Mouse (Mus musculus): ENCODE results near the gene Polr1a. TPM values are rescaled to one million over a fixed set of nuclear protein-coding genes. Genes with fewer than 3 reads are reported as not detected.

The Polr1a gene
- polyA plus RNA-seq (2012; rRNA removed), result 15.0 and 20.4 TPM in 2 replicates

DNA sequence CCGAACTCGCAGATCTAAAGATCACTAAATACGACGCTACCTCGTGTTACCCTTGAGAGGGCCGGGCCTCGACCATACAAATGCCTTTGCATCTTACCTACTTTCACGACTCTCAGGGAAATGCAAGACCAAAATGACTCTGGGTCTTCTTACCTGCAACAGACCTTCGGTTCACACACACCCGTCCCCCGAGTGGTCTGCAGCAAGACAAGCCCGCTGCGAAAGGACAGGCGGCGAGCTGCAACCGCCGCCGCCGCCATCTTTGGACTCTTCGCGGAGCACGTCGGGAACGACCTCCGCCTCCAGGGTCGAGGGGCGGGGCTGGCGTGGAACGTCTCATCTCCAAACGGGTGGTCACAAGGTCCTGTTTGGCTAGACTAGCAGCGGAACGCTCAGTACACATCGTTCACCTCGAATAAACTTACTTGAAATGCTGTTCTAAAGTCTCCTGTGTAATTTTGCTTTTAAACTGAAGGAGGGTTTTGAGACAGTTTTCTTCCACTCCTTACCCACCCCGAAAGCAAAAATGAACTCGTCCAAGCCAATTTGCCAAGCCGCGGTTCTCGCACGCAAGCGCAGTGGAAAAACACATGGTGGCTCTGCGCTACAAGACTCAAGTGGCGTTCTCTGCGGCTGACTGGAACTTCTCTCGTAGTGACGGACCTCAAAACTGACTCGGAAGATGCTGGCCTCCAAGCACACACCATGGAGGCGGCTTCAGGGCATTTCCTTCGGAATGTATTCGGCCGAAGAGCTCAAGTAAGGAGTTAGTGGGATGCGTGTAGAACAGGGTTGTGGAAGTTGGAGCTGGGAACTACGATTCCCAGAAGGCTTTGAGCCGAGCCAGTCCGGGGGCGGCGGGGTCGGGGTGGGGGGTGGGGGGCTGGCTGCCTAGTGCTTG, at the start of gene Polr1a, which contains the start of gene Ptcd3:
Gene Polr1a (plus strand): TSS at position 573 of the 901 bp plus-strand sequence.
Gene Ptcd3 (minus strand): TSS at position 270 of the 901 bp plus-strand sequence.
- DNase-seq (ENCODE audit: low read depth), result peak; percentile 98
- TF ChIP-seq POLR2A (IDR thresholded peaks at IDR 0.05; ENCODE audit: borderline replicate concordance, extremely low read depth, insufficient read depth, insufficient read length, poor library complexity, severe bottlenecking), result peak; percentile 76; the same call in 1 of the 2 replicates
- no peak for TF ChIP-seq CTCF (IDR thresholded peaks at IDR 0.05; ENCODE audit: borderline replicate concordance, extremely low read depth, insufficient read depth, insufficient read length)

DNA sequence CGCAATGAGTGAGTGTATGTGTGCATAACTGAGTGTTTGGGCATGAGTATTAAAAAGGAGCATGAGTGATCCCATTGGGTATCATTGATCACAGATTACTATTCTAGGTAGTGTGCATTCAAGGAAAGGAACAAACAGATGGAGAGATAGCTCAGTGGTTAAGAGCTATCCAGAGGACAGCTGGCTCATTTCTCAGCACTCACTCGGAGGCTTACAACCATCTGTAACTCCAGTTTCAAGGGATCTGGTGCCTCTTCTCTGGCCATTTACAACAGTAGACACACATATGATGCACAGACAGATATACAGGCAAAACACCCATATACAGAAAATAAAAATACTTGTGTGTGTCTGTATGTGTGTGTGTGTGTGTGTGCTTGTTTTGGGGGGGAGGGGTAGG, 41.1 kb upstream of the Polr1a start:
- DNase-seq (ENCODE audit: low read depth), result no peak
- no peak for TF ChIP-seq CTCF (IDR thresholded peaks at IDR 0.05; ENCODE audit: borderline replicate concordance, extremely low read depth, insufficient read depth, insufficient read length)
- TF ChIP-seq POLR2A (IDR thresholded peaks at IDR 0.05; ENCODE audit: borderline replicate concordance, extremely low read depth, insufficient read depth, insufficient read length, poor library complexity, severe bottlenecking), result no peak

DNA sequence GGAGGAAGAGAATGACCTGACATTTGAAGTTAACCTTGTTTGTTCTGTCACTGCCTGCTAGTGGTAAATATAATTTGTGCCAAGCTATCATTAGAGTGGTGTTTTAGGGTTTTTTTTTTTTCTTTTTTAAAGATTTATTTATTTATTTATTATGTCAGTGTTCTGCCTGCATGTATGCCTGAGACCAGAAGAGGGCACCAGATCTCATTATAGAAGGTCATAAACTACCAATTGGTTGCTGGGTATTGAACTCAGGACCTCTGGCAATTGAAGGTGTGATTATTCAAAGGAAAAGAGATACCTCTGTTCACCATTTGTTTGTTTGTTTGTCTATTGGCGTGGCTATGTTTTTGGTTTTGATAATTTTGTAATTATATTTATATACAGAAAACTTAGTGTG, 40.0 kb upstream of the Polr1a start:
- peak; percentile 19 for DNase-seq (ENCODE audit: low read depth)
- TF ChIP-seq CTCF (IDR thresholded peaks at IDR 0.05; ENCODE audit: borderline replicate concordance, extremely low read depth, insufficient read depth, insufficient read length) (no peak), POLR2A (IDR thresholded peaks at IDR 0.05; ENCODE audit: borderline replicate concordance, extremely low read depth, insufficient read depth, insufficient read length, poor library complexity, severe bottlenecking) (no peak)

DNA sequence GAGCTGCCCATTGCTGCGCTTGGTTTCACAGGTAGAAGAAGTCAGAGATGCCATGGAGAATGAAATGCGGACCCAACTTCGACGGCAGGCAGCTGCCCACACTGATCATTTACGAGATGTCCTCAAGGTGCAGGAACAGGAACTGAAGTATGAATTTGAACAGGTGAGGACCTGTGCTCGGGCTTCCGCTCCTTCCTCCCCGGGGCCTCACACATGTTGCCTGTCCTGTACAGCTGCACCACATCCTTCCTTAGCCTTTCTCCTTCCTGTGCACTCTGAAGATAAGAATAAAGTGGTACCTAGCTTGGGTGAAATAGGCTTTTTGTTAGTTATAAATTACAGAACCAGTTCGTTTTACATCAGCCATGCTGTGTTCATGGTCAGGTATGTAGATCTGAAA, 37.5 kb upstream of the Polr1a start:
- no peak for DNase-seq (ENCODE audit: low read depth)
- no peak for TF ChIP-seq POLR2A (IDR thresholded peaks at IDR 0.05; ENCODE audit: borderline replicate concordance, extremely low read depth, insufficient read depth, insufficient read length, poor library complexity, severe bottlenecking)
- no peak for TF ChIP-seq CTCF (IDR thresholded peaks at IDR 0.05; ENCODE audit: borderline replicate concordance, extremely low read depth, insufficient read depth, insufficient read length)

DNA sequence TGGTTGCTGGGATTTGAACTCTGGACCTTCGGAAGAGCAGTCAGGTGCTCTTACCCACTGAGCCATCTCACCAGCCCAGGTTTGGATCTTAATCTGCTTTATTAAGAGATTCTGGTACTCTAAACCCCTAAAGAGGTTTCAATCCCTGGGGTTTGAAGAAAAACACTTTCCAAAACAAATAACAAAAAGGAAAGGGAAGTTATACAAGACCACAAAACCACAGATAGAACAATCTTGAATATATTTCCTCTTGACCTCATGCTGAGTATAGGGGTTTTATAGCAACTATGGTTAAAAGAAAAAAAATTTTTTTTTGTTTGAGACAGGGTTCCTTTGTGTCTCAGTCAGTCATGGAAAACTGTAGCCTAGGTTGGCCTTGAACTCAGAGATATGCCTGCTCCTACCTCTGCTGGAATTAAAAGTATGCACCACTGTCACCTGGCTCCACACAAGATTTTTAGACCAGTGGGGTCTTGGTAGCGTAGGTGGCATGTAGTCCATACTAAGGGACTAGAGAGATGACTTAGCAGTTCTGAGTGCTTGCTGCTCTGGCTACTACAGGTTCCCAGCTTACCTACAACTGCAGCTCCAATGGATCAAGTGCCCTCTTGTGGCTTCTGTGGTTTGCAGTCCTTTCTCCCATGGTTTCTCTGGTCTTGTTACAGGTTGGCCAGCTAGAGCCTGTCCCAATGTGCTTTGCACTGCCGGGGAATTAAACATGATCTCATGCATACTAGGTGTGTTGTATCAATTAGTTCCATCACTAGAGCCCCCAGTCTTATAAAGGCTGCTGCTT, 30.7 kb upstream of the Polr1a start:
- TF ChIP-seq CTCF (IDR thresholded peaks at IDR 0.05; ENCODE audit: borderline replicate concordance, extremely low read depth, insufficient read depth, insufficient read length) (no peak), POLR2A (IDR thresholded peaks at IDR 0.05; ENCODE audit: borderline replicate concordance, extremely low read depth, insufficient read depth, insufficient read length, poor library complexity, severe bottlenecking) (no peak)
- peak; percentile 4 for DNase-seq (ENCODE audit: low read depth)

DNA sequence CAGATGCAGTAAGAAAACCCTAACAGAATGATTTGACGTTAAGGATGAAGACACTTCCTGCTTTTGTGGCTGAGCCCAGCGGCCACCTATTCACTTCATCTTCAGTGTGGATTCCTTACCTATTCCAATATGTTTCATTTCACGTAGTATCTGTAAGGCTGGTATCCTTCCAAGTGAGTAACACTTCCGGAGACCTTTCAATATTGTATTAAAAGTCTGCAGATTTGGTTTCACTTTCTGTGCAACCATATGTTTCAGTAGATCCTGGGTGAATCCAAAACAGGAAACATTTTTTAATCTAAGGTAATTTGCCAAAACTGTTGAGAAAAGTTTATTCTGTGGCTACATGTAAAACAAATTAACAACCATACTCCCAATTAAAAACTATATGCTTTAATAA, 15.6 kb upstream of the Polr1a start:
- DNase-seq (ENCODE audit: low read depth), result no peak
- TF ChIP-seq POLR2A (IDR thresholded peaks at IDR 0.05; ENCODE audit: borderline replicate concordance, extremely low read depth, insufficient read depth, insufficient read length, poor library complexity, severe bottlenecking) (no peak), CTCF (IDR thresholded peaks at IDR 0.05; ENCODE audit: borderline replicate concordance, extremely low read depth, insufficient read depth, insufficient read length) (no peak)

DNA sequence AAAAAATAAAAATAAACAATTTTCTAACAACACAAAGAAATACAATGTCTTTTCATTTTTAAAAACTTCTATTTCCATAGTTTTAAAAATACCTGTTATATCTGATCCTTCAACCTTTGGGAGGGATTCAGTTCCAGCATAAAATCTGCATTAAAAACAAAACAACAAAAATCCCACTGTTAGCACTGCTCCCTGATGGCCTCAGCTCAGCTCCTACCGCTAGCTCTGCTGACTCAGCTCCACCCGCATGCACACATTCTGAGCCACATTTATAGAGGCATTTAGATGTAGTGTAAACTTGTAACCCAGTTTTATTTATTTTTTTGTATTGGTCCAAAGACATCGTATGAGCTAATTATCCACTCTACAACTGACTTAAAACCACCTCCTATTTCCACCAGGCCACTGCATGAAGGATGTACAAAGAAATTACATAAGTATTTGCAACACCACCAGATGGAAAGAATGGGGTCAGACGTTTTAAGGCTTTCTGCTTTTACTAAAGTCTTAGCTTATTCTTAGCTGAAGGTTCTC, 1.1 kb upstream of the Polr1a start:
- no peak for DNase-seq (ENCODE audit: low read depth)
- TF ChIP-seq CTCF (IDR thresholded peaks at IDR 0.05; ENCODE audit: borderline replicate concordance, extremely low read depth, insufficient read depth, insufficient read length) (no peak), POLR2A (IDR thresholded peaks at IDR 0.05; ENCODE audit: borderline replicate concordance, extremely low read depth, insufficient read depth, insufficient read length, poor library complexity, severe bottlenecking) (no peak)

DNA sequence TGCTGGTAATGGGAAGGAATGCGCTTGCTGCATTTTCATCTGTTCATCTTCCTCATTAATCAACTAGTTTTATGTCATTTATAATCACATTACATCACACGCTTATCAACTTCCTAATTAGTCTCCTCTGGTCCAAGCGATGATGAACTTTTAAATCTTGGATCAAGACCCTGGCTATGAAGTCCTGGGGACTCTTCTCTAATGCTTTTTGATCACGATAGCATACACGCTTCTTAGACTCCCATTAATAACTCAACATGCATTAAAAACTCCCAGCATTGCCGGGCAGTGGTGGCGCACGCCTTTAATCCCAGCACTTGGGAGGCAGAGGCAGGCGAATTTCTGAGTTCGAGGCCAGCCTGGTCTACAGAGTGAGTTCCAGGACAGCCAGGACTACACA, 531 bp downstream of the Polr1a start:
- DNase-seq (ENCODE audit: low read depth), result no peak
- TF ChIP-seq CTCF (IDR thresholded peaks at IDR 0.05; ENCODE audit: borderline replicate concordance, extremely low read depth, insufficient read depth, insufficient read length), result no peak
- no peak for TF ChIP-seq POLR2A (IDR thresholded peaks at IDR 0.05; ENCODE audit: borderline replicate concordance, extremely low read depth, insufficient read depth, insufficient read length, poor library complexity, severe bottlenecking)

DNA sequence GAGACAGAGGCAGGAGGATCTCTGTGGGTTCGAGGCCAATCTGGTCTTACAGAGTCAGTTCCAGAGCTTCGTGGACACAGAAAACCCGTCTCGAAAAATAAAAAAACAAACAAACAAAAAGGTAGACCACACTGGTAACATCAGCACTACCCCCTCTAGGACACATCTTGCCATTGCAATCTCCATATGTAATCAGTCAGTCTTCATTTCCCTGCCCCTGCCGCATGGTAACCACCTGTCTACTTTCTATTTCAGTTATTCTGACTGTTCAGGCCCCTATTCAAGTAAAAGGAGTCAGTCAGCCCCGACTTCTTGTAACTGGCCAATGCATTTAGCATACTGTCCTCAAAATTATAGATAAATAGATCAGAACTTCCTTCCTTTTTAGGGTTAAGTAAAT, 987 bp downstream of the Polr1a start:
- no peak for DNase-seq (ENCODE audit: low read depth)
- no peak for TF ChIP-seq POLR2A (IDR thresholded peaks at IDR 0.05; ENCODE audit: borderline replicate concordance, extremely low read depth, insufficient read depth, insufficient read length, poor library complexity, severe bottlenecking)
- no peak for TF ChIP-seq CTCF (IDR thresholded peaks at IDR 0.05; ENCODE audit: borderline replicate concordance, extremely low read depth, insufficient read depth, insufficient read length)

DNA sequence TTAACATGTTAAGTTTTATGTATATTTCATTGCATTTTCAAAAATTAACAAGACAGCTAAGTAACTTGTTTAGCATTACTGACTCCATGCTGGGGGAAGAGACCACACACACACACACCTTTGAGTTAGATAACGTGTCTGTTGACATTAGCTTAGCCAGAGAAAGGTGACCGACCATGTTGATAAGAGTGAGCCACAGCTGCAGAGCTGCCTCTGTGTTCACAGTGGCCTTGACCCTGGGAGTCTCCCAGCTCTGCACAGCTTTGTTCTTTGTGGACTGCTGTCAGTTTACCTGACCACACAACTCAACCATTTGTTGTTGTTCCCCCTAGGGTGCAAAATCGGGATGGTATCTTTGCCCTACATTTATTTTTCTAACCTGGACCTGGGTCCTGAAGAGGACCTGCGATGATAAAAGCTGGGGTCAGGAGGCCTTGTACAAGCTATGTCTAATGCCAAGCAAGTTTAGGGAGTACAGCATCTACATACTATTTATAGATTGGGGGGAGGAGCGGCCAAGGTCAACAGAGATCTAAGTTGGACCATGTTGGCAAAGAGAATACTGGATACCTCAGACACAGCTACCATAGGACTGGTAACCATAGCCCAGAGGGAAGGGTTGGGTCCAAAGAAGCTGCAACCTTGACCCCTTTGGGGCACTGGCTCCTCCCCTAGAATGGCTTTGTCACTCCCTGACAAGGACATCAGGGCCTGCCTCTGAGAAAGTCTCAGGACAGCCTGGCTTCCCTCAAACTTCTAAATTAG, 3.0 kb downstream of the Polr1a start:
- DNase-seq (ENCODE audit: low read depth), result no peak
- TF ChIP-seq CTCF (IDR thresholded peaks at IDR 0.05; ENCODE audit: borderline replicate concordance, extremely low read depth, insufficient read depth, insufficient read length) (no peak), POLR2A (IDR thresholded peaks at IDR 0.05; ENCODE audit: borderline replicate concordance, extremely low read depth, insufficient read depth, insufficient read length, poor library complexity, severe bottlenecking) (no peak)
